Mouse (Mus musculus) stomach, embryonic 14.5 days (tissue): Measurements from ENCODE around the gene Slc4a4. TPM values are rescaled to one million over a fixed set of nuclear protein-coding genes. Genes with fewer than 3 reads are reported as not detected.
A peak's percentile ranks its signal among the peaks of the same experiment; 100 is the strongest.

Source experiments
- ATAC-seq: fragments of 200-750 bp; cut with Nextera tagmentation; 2 replicates; pipeline ENCODE4 v1.8.0; 2017; ENCODE audit warnings: low read depth, moderate TSS enrichment; ENCODE audit not compliant: insufficient number of reproducible peaks, insufficient read depth, low FRiP score
- H3K27ac ChIP-seq: fragments of 300-500 bp; sonication (generic); 2 replicates; pipeline ENCODE4 v1.5.1; 2014; ENCODE audit warnings: mild to moderate bottlenecking, low read length, moderate library complexity, mixed read lengths
- H3K27me3 ChIP-seq: fragments of 300-500 bp; sonication (generic); 2 replicates; pipeline ENCODE4 v1.6.1; 2014; ENCODE audit warnings: low read length, control low read depth, mixed read lengths; ENCODE audit not compliant: control insufficient read depth, insufficient read depth
- H3K36me3 ChIP-seq: fragments of 300-500 bp; sonication (generic); 2 replicates; pipeline ENCODE4 v1.6.1; 2014; ENCODE audit warnings: mild to moderate bottlenecking, control low read depth, low read length, moderate library complexity, mixed read lengths; ENCODE audit not compliant: control insufficient read depth, insufficient read depth
- H3K4me1 ChIP-seq: fragments of 300-500 bp; sonication (generic); 2 replicates; pipeline ENCODE4 v1.6.1; 2014; ENCODE audit warnings: low read length, control low read depth, mixed read lengths; ENCODE audit not compliant: control insufficient read depth, insufficient read depth
- H3K4me2 ChIP-seq: fragments of 300-500 bp; sonication (generic); replicated peaks from 2 replicates; pipeline ENCODE4 v1.6.1; 2014; ENCODE audit warnings: low read depth, low read length, control low read depth
- H3K4me3 ChIP-seq: fragments of 300-500 bp; sonication (generic); 2 replicates; pipeline ENCODE4 v1.5.1; 2014; ENCODE audit warnings: low read depth, low read length, control low read depth
- H3K9ac ChIP-seq: fragments of 300-500 bp; sonication (generic); replicated peaks from 2 replicates; pipeline ENCODE4 v1.6.1; 2014; ENCODE audit warnings: low read depth, mild to moderate bottlenecking, control low read depth, low read length, moderate library complexity, mixed read lengths
- H3K9me3 ChIP-seq: fragments of 300-500 bp; sonication (generic); 2 replicates; pipeline ENCODE4 v1.6.1; 2016; ENCODE audit warnings: low read depth, low read length, control low read depth; ENCODE audit not compliant: control insufficient read depth
- WGBS: fragments of 180-500 bp; shearing (Covaris S2); extraction: QIAGEN DNeasy Blood & Tissue Kit; methylation state at CpG from one replicate; pipeline ENCODE4 v1.1.7; 2014; 5-methylcytosine and 5-hydroxymethylcytosine counted together
- polyA plus RNA-seq: library from polyadenylated mRNA; unstranded; fragments of >200 nt; fragmentation: Nextera tagmentation; extraction: Ambion mirVana; gene quantifications from 2 replicates; pipeline ENCODE4 v1.2.1, GENCODE M21; 2014

The Slc4a4 gene
- polyA plus RNA-seq, 1 experiment from 2014 or later, result 5.1 TPM

- H3K4me3 ChIP-seq, result no peak overlapping the region
- H3K9ac ChIP-seq, result no peak overlapping the region
- no peaks in the 10 kb centered on the region for H3K36me3 ChIP-seq
- no peaks in the 10 kb centered on the region for H3K27me3 ChIP-seq
- H3K27ac ChIP-seq, result no peak overlapping the region
- no peak for ATAC-seq
- no peak overlapping the region for H3K4me2 ChIP-seq
- peaks cover 9% of the 10 kb centered on the region; the same call in 1 of the 2 replicates for H3K4me1 ChIP-seq
- H3K9me3 ChIP-seq, result no peaks in the 10 kb centered on the region
- WGBS, result 87% methylated on average over 5 of the region's 5 CpGs
Measured at GRCm38 (mm10) chr5:88925576-88925975, 39.0 kb downstream of the Slc4a4 start.

DNA sequence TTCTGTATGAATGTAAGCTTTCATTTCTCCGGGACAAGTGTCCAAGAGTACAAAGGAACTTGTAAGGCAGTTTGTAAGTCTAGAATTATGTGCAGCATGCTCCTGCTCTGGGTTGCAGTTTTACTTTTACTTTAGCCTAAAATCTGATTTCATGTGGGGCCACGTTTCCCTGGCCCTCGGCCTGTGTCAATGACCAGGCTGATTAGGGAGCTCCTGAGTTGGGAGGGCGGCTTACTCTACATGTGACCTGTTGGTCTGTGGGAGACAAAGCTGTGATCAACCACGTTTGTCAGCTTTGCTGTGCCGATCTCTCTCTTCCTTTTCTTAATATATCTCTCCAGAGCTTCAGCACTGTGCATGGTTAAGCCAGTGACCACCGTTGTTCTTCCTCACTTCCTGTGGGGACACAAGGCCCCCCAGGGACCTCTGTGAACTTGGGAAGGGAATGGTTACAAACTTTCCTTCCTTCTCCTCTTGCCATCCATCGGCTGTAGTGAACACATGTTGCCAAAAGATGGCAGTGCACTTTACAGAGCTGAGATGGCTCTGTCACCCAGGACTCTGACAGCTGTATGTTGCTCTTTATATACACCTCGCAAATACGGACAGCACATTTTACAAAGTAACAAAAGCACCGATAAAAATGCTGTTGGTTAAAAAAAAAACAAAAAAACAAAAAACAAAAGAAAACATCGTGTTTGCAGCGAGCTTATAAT lies 41.7 kb downstream of the Slc4a4 start:
- no peak overlapping the region for H3K4me2 ChIP-seq
- WGBS, result 49% methylated on average over 13 of the region's 13 CpGs
- H3K36me3 ChIP-seq, result no peaks in the 10 kb centered on the region
- no peak overlapping the region for H3K4me3 ChIP-seq
- H3K4me1 ChIP-seq, result peaks cover 13% of the 10 kb centered on the region; the same call in 1 of the 2 replicates
- no peaks in the 10 kb centered on the region for H3K27me3 ChIP-seq
- no peak overlapping the region for H3K27ac ChIP-seq
- ATAC-seq, result no peak
- no peak overlapping the region for H3K9ac ChIP-seq
- H3K9me3 ChIP-seq, result no peaks in the 10 kb centered on the region

DNA sequence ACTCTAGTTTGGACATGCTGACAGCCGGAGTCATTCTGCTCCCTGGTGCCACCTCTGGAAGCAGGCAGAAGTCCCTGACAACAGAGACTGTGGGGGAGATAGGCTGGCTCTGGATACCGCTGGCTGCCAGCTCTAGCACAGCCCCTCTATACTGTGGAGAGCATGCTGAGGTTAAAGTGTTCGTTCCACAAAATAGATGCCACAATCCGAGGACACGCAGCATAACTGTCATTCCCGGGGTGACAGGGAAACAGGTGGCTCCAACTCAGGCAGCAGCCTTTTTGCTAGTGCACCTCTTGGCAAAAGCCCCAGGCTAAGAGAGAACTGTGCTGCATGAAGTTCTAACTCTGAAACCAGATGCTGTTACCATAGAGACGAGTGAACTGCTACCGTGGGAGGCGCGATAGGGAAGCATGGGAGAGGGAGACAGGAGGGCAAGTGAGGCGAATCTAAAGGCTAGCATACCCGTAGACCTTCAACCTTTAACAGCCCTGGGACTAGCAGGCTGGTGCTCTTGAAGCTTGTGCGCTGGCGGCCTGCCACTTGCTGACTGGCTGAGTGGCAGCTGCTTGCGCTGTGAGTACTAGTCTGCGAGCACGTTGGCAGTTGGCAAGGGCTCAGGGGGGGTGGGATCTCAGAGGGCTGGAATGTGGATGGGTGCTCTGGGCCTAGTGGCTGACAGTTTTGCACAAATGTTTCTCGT lies 42.9 kb downstream of the Slc4a4 start:
- ATAC-seq, result peak; percentile 26; the same call in 1 of the 2 replicates
- Histone ChIP-seq H3K4me1 (peaks cover 16% of the 10 kb centered on the region), H3K27me3 (no peaks in the 10 kb centered on the region), H3K27ac (no peak overlapping the region), H3K4me2 (no peak overlapping the region), H3K36me3 (no peaks in the 10 kb centered on the region), H3K9ac (no peak overlapping the region), H3K9me3 (no peaks in the 10 kb centered on the region), H3K4me3 (no peak overlapping the region)
- WGBS, result 46% methylated on average over 18 of the region's 18 CpGs

DNA sequence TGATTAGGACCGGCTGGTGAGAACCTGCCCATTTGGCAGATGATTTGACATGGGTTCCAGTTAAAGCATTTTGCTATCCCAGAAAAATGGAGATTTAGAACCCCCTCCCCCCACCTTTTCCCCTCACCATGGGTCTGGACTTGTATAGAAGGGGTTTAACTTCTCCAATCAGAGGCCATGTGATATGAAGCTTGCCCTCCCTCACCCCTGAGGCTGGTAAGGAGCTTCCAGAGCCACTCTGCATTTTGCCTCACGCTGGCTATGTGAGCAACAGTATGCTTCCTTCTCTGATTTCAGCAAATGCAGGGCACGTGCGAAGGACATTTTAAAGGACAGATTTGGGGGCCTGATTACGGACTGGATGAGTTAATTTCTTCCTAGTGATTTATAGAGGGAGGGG lies 43.5 kb downstream of the Slc4a4 start:
- ATAC-seq, result no peak
- Histone ChIP-seq H3K4me2 (no peak overlapping the region), H3K4me3 (no peak overlapping the region), H3K27ac (no peak overlapping the region), H3K36me3 (no peaks in the 10 kb centered on the region), H3K27me3 (no peaks in the 10 kb centered on the region), H3K9me3 (no peaks in the 10 kb centered on the region), H3K4me1 (peaks cover 18% of the 10 kb centered on the region), H3K9ac (no peak overlapping the region)
- 63% methylated on average over 5 of the region's 5 CpGs for WGBS

DNA sequence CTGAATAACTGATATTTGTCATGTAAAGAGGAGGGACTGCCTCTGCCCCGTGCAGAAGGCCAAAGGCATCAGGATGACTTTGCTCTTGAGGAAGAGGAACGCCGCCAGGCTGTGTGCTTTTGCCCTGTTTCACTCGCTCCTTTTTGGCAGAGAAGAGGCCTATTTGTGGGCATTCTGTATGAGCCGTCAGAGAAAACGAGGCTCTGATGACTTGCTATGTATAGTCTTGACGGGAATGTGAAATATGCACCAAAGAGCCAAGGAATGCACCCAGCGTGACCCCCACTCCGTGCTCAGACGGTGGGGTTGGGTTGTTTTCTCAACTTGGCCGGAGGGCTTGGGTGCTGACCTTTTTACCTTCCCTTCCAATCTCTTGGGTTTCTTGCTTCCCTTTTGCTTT lies 44.0 kb downstream of the Slc4a4 start:
- peaks cover 18% of the 10 kb centered on the region for H3K4me1 ChIP-seq
- ATAC-seq, result no peak
- no peak overlapping the region for H3K4me3 ChIP-seq
- WGBS, result 41% methylated on average over 11 of the region's 11 CpGs
- H3K27ac ChIP-seq, result no peak overlapping the region
- H3K4me2 ChIP-seq, result no peak overlapping the region
- no peaks in the 10 kb centered on the region for H3K27me3 ChIP-seq
- H3K36me3 ChIP-seq, result no peaks in the 10 kb centered on the region
- H3K9me3 ChIP-seq, result no peaks in the 10 kb centered on the region
- no peak overlapping the region for H3K9ac ChIP-seq

GRCm38 (mm10) chr5:88931176-88931575 lies 44.6 kb downstream of the Slc4a4 start:
- no peak overlapping the region for H3K4me3 ChIP-seq
- H3K9ac ChIP-seq, result no peak overlapping the region
- no peaks in the 10 kb centered on the region for H3K27me3 ChIP-seq
- H3K36me3 ChIP-seq, result no peaks in the 10 kb centered on the region
- WGBS, result 80% methylated on average over 9 of the region's 9 CpGs
- no peak for ATAC-seq
- peaks cover 18% of the 10 kb centered on the region for H3K4me1 ChIP-seq
- H3K9me3 ChIP-seq, result no peaks in the 10 kb centered on the region
- H3K4me2 ChIP-seq, result no peak overlapping the region
- H3K27ac ChIP-seq, result no peak overlapping the region

DNA sequence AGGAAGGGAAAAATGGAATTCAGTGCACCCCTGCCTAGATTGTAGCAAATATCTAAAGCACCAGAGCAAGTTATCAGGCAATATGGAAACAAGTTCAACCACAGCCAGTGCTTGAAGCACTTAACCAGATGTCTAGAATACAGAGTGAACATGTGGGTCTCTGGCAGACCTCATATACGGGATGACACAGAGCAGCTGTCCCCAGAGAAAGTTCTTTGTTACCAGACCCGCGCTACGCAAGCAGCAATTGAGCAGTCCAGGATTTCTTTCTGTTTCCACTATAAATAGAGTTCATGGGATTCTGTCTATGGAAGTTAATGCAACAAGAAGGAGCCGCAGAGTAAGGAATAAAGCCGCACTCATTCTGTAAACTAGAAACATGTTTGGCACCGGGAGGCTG lies 46.8 kb downstream of the Slc4a4 start:
- no peak overlapping the region for H3K27ac ChIP-seq
- WGBS, result 35% methylated on average over 7 of the region's 7 CpGs

GRCm38 (mm10) chr5:88933946-88934345 lies 47.3 kb downstream of the Slc4a4 start:
- 67% methylated on average over 14 of the region's 14 CpGs for WGBS
- no peaks in the 10 kb centered on the region for H3K9me3 ChIP-seq
- H3K4me1 ChIP-seq, result peaks cover 18% of the 10 kb centered on the region
- H3K27me3 ChIP-seq, result no peaks in the 10 kb centered on the region
- H3K36me3 ChIP-seq, result no peaks in the 10 kb centered on the region
- peak overlapping the region; percentile 46; the same call in 1 of the 2 replicates for H3K27ac ChIP-seq
- no peak overlapping the region for H3K9ac ChIP-seq
- no peak overlapping the region for H3K4me2 ChIP-seq
- H3K4me3 ChIP-seq, result no peak overlapping the region
- ATAC-seq, result no peak

More for the DNA sequence above, 46.8 kb downstream of the Slc4a4 start:
- Histone ChIP-seq H3K4me3 (no peak overlapping the region), H3K36me3 (no peaks in the 10 kb centered on the region), H3K27me3 (no peaks in the 10 kb centered on the region), H3K9me3 (no peaks in the 10 kb centered on the region), H3K9ac (no peak overlapping the region), H3K4me1 (peaks cover 18% of the 10 kb centered on the region), H3K4me2 (no peak overlapping the region)
- peak; percentile 69; the same call in 1 of the 2 replicates for ATAC-seq
